Mouse (Mus musculus): Measurements from ENCODE around the gene Dnajc4.

The Dnajc4 gene

GRCm38 (mm10) chr19:6942764-6943163 is 49.6 kb downstream of the Dnajc4 start:
- no peak for DNase-seq

GRCm38 (mm10) chr19:6942249-6942691 is 50.1 kb downstream of the Dnajc4 start, which contains the start of gene Gpr137:
Gpr137 (minus strand) TSS chr19:6942480.
- peak; percentile 96 for DNase-seq

DNA sequence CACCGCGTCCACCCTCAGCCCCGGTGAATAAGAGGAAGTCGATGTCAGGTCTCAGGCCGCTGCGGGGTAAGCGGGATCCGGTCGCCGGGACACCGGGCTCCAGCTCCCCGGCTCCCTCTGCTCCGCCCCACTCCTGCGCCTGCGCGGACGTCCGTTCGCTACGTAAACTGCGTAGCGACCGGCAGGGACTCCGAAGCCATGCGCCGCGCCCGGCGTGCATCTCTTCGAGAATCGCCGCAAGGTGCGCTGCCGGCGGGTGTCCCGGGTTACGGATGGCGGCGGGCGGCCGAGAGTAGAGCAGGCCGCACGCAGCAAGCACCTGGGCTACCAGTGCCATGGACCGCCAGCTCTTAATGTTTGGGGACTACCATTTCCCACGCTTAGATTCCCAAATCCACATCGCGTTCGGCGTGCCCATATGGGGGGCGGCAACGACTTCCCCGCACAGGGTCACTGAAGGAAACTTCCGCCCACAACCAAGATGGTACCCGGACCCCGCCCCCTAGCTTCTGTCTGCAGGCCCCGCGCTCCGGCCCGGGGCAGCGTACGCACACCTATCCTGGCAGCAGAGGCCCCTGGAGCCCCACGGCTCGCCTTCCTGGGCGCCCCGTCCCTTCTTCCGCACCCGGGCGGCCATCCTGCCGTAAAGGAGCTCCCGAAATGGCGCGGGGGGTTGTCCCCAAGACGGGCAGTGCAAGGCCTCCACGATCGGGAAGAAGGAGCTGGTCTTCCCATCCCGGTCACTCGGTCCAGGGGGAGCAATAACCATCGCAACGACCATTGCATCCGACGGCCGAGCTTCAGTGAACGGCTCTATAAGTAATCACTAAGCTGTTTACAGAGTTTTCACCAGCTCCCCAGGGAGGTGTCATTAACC is 50.8 kb downstream of the Dnajc4 start, which contains the start of gene Bad:
Gene Bad, plus strand, starts transcription at position 490 of the 877 bp plus-strand sequence.
- DNase-seq: peak; percentile 95

DNA sequence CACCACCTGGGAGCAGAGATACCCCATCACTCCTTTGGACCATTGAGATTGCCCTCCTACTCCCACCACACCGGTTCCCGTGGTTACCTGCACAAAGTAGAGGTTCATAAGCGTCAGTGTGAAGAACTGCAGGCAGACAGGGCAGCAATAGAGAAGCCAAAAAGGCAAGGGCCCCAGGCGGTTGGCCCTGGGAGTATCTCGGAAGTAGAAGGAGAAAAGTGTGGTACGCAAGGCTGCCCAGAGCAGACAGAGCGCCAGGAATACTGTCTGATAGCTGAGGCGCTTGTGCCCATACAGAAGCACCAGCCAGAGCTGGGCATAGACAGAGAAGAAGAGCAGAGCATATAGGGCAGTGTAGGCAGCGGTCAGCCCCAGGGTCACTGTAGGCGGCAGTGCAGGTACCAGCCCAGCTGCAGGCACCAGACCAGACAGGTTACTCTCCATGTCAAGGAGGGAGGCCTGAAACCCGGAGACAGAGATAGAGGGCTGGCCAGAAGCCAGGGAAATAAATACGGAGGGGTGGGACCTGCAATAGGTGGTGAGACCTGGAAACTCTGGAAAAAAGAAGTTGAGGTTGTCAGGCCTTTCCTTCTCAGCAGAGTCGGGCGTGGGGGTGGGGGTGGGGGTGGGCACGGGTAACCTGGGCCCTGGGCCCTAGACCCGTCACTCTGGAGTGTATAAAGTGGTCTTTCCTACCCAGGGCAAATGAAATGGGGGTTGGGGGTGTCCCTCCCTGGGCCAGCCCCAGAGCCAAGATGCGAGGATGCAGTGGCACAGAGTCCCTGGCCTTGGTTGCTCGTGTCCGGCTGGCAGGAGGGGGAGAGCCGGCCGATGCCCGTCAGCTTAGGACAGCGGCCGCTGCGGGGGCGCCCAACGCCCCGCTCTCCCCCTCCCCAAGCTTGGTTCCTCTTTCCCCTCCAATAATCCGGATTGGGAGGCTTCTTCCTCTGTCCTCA is 51.7 kb downstream of the Dnajc4 start:
- no peak for DNase-seq

GRCm38 (mm10) chr19:6939106-6940002 is 53.0 kb downstream of the Dnajc4 start:
- DNase-seq: no peak

All from thymus, postnatal 25 days (tissue).